Mouse (Mus musculus) heart, adult 2 months (tissue): Measurements from ENCODE around the gene Sema3d.

Source experiments
- CTCF ChIP-seq: fragments of 200-600 bp; IDR thresholded peaks from 2 replicates; pipeline ENCODE4 v1.8.1; 2022; ENCODE audit warnings: antibody characterized with exemption, mild to moderate bottlenecking, moderate library complexity
- EP300 ChIP-seq: fragments of 200-500 bp; IDR thresholded peaks from 2 replicates; pipeline ENCODE4 v1.6.1; 2011; ENCODE audit warnings: low read depth, low read length, control low read depth; ENCODE audit not compliant: insufficient read depth
- POLR2A ChIP-seq: fragments of 200-500 bp; IDR thresholded peaks from 2 replicates; pipeline ENCODE4 v1.6.1; 2011; ENCODE audit warnings: mild to moderate bottlenecking, low read depth, low read length, control low read depth; ENCODE audit not compliant: insufficient read depth

GRCm38 (mm10) chr5:12637763-12638468, 254.7 kb downstream of the Sema3d start:
- no peak for TF ChIP-seq EP300
- no peak for TF ChIP-seq CTCF
- TF ChIP-seq POLR2A, result no peak
